Mouse (Mus musculus): ENCODE results near the gene Irf3. TPM values are rescaled to one million over a fixed set of nuclear protein-coding genes. Genes with fewer than 3 reads are reported as not detected.

The Irf3 gene
- polyA plus RNA-seq (2017; shearing (Covaris generic)) = 235 TPM

DNA sequence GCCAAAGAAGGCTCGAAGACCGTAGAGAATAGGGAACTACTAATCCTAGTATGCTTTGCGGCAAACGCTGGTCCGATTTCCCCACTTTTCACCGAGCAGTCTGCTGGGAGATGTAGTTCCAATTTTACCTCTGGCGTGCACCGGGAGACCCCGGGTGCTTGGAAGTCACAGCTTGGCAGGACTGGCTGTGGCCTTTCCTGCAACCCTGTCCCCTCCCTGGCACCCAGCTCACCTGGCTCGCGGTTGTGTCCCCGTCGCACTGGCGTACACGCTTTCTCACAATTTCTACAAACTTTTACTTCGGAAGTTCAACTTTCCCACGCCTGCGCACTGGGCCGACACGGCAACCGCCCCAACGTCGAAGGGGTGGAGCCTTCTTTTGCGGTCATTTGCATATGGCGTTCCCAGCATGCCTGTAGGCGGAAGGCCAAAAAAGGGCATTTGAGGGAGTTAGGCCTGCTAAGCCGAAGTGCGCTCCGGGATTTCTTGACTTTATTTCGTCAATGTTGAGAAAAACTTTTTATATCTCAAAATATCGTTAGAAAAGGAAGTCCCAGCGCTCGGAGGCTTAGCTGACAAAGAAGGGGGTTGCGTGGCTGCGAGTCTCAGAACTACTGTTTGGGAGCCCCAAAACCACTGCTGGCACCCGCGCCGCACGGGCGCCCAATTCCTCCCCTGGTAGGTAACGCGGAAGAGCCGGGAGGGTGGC lies at the start of gene Irf3:
TSS of gene Irf3 (plus strand) at position 418 of the 709 bp plus-strand sequence.

DNA sequence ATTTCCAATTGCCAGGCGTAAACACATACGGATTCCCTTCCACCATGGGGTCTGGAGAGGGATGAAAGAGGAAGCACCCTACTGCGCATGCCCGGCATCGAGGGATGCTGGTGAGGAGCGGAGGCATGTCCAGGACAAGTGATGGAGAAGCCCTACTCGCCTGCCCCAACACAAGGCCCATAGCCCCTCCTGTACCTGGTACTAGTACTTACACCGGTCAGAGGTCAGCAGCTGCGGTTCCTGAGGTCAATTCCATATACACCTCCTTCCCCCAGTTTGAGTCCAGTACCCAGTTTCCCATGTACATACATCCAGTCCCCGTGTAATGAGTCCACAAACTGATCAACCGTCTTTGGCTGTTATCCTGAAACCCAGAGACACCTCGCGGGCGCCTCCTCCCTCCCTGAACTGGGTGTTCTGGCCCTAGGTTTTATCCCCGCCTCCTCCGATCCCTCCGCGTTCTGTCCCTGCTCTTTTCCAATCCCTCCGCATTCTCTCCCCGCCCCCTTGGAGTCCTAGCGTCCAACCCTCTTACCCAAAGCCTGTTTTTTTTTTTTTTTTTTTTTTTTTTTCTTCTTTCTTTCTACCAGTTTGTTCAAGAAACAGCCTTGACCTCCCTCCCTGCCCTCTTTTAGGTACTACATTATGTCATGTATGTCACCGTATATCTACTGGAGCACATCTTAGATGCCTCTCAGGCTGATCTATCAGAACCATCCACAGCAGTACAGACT lies 22.9 kb upstream of the Irf3 start, which contains the start of gene Cpt1c:
TSS of gene Cpt1c (minus strand) at position 469 of the 734 bp plus-strand sequence.

DNA sequence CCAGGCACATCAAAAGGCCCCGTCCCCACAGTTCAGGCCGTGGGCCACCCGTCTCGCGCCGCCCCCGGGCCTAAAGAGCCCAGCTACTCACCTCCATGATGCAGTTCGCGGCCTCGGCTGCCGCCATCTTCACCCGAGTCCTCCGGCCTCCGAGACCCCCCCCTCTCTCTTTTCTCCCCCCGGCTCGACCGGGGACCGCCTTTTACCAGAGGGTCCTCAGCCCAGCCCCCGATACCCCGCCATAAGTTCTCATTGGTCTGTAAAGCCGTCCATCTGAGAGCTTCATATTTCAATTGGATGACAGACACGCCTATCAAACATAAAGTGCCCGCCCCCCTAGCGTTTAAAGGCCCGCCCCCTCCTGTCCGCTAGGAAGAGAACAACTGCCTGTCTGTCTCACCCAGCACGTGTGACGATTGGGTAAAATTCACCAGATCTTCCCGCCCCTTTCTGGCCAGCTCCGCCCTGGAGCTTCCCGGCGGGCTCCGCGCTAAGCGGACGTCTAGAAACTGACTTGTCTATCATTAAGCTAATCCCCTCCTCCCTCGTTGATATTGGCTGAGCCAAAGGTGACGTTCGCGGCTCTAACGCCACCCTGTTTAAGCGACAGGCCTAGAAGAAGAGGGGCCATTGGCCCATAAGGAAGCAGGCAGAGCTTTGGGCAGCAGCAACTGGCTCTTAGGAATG lies 11.1 kb upstream of the Irf3 start, which contains the start of gene Prmt1:
TSS of gene Prmt1 (minus strand) at position 377 of the 687 bp plus-strand sequence.

DNA sequence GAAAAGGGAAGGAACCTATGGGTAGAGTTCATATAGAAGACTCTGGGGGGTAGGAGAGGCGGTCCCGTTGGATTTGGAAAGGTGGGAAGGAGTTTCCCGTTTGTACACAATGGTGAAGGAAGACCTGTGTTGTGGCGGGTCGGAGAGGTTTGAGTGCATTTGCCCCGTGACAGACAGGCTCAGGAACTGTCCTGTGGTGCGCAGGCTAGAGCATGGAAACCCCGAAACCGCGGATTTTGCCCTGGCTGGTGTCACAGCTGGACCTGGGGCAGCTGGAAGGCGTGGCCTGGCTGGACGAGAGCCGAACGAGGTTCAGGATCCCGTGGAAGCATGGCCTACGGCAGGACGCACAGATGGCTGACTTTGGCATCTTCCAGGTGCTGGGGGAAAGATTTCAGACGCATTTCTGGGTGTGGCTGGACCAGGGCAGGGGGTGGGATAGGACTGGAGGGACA lies 1.1 kb downstream of the Irf3 start, which contains the start of gene Bcl2l12:
TSS of gene Bcl2l12 (minus strand) at position 212 of the 455 bp plus-strand sequence.

GRCm38 (mm10) chr7:45015957-45016612 lies 18.6 kb downstream of the Irf3 start, which contains the start of gene Scaf1:
Gene Scaf1, minus strand, starts transcription at chr7:45016363.

GRCm38 (mm10) chr7:45017242-45018061 lies 20.0 kb downstream of the Irf3 start, which contains the start of gene Rras:
Gene Rras, plus strand, starts transcription at chr7:45017961.

Other genes starting within 250 kb of the Irf3 start
- 106 TPM for gene Vrk3, start 249.2 kb upstream of the Irf3 start, polyA plus RNA-seq (2017; shearing (Covaris generic))
- gene Zfp473, start 246.6 kb upstream of the Irf3 start, polyA plus RNA-seq (2017; shearing (Covaris generic)) = 0.71 TPM
- gene Nup62, start 181.6 kb upstream of the Irf3 start, polyA plus RNA-seq (2017; shearing (Covaris generic)) = 43.8 TPM
- gene Il4i1, start 181.3 kb upstream of the Irf3 start, polyA plus RNA-seq (2017; shearing (Covaris generic)) = 2.3 TPM
- gene Atf5, start 181.0 kb upstream of the Irf3 start, polyA plus RNA-seq (2017; shearing (Covaris generic)) = 0.39 TPM
- 35.4 TPM for gene Akt1s1, start 148.7 kb upstream of the Irf3 start, polyA plus RNA-seq (2017; shearing (Covaris generic))
- gene Tbc1d17, start 148.6 kb upstream of the Irf3 start, polyA plus RNA-seq (2017; shearing (Covaris generic)) = 93.5 TPM
- 105 TPM for gene Pnkp, start 140.5 kb upstream of the Irf3 start, polyA plus RNA-seq (2017; shearing (Covaris generic))
- 27.7 TPM for gene Ptov1, start 127.9 kb upstream of the Irf3 start, polyA plus RNA-seq (2017; shearing (Covaris generic))
- 59.3 TPM for gene Med25, start 104.9 kb upstream of the Irf3 start, polyA plus RNA-seq (2017; shearing (Covaris generic))
- 45.3 TPM for gene Fuz, start 101.6 kb upstream of the Irf3 start, polyA plus RNA-seq (2017; shearing (Covaris generic))
- gene Ap2a1, start 68.2 kb upstream of the Irf3 start, polyA plus RNA-seq (2017; shearing (Covaris generic)) = 68.0 TPM
- not detected for gene Tsks, start 54.4 kb upstream of the Irf3 start, polyA plus RNA-seq (2017; shearing (Covaris generic))
- gene Cpt1c, start 22.8 kb upstream of the Irf3 start, polyA plus RNA-seq (2017; shearing (Covaris generic)) = 0.30 TPM
- 175 TPM for gene Prmt1, start 11.1 kb upstream of the Irf3 start, polyA plus RNA-seq (2017; shearing (Covaris generic))
- gene Bcl2l12, start 1.1 kb downstream of the Irf3 start, polyA plus RNA-seq (2017; shearing (Covaris generic)) = 35.8 TPM
- gene Scaf1, start 18.7 kb downstream of the Irf3 start, polyA plus RNA-seq (2017; shearing (Covaris generic)) = 38.8 TPM
- 24.1 TPM for gene Rras, start 20.3 kb downstream of the Irf3 start, polyA plus RNA-seq (2017; shearing (Covaris generic))
- gene Prr12, start 55.2 kb downstream of the Irf3 start, polyA plus RNA-seq (2017; shearing (Covaris generic)) = 4.0 TPM
- gene Nosip, start 64.8 kb downstream of the Irf3 start, polyA plus RNA-seq (2017; shearing (Covaris generic)) = 115 TPM
- gene Prrg2, start 65.0 kb downstream of the Irf3 start, polyA plus RNA-seq (2017; shearing (Covaris generic)) = 3.0 TPM
- gene Rcn3, start 94.6 kb downstream of the Irf3 start, polyA plus RNA-seq (2017; shearing (Covaris generic)) = 10.7 TPM
- 2.8 TPM for gene Fcgrt, start 106.2 kb downstream of the Irf3 start, polyA plus RNA-seq (2017; shearing (Covaris generic))
- 2,481 TPM for gene Rps11, start 126.8 kb downstream of the Irf3 start, polyA plus RNA-seq (2017; shearing (Covaris generic))
- gene Rpl13a, start 131.1 kb downstream of the Irf3 start, polyA plus RNA-seq (2017; shearing (Covaris generic)) = 2,316 TPM
- not detected for gene Gm45713, start 138.6 kb downstream of the Irf3 start, polyA plus RNA-seq (2017; shearing (Covaris generic))
- 309 TPM for gene Flt3l, start 138.8 kb downstream of the Irf3 start, polyA plus RNA-seq (2017; shearing (Covaris generic))
- gene Pih1d1, start 156.7 kb downstream of the Irf3 start, polyA plus RNA-seq (2017; shearing (Covaris generic)) = 59.4 TPM
- 58.9 TPM for gene Aldh16a1, start 156.9 kb downstream of the Irf3 start, polyA plus RNA-seq (2017; shearing (Covaris generic))
- gene Slc17a7, start 166.3 kb downstream of the Irf3 start, polyA plus RNA-seq (2017; shearing (Covaris generic)) = 0.08 TPM
- not detected for gene Gfy, start 181.9 kb downstream of the Irf3 start, polyA plus RNA-seq (2017; shearing (Covaris generic))
- gene Pth2, start 183.3 kb downstream of the Irf3 start, polyA plus RNA-seq (2017; shearing (Covaris generic)) = not detected
- 0.07 TPM for gene Ccdc155, start 207.2 kb downstream of the Irf3 start, polyA plus RNA-seq (2017; shearing (Covaris generic))
- 8.9 TPM for gene Dkkl1, start 214.5 kb downstream of the Irf3 start, polyA plus RNA-seq (2017; shearing (Covaris generic))
- 4.9 TPM for gene Tead2, start 218.1 kb downstream of the Irf3 start, polyA plus RNA-seq (2017; shearing (Covaris generic))
- 607 TPM for gene Cd37, start 241.5 kb downstream of the Irf3 start, polyA plus RNA-seq (2017; shearing (Covaris generic))
- not detected for gene Slc6a16, start 243.4 kb downstream of the Irf3 start, polyA plus RNA-seq (2017; shearing (Covaris generic))